Mouse (Mus musculus) retina, postnatal 7 days (tissue): ENCODE data around the gene Erg.

Experiments used
- DNase-seq: peaks from one replicate; pipeline ENCODE4 v3.0.0-alpha.2; 2012; ENCODE audit warnings: low read depth, low spot score

Erg gene

GRCm38 (mm10) chr16:95390787-95391186 is 195.6 kb downstream of the Erg start:
- DNase-seq: no peak

GRCm38 (mm10) chr16:95388811-95389529 is 197.4 kb downstream of the Erg start:
- no peak for DNase-seq

- DNase-seq: no peak
Measured at GRCm38 (mm10) chr16:95388292-95388691, 198.1 kb downstream of the Erg start.

DNA sequence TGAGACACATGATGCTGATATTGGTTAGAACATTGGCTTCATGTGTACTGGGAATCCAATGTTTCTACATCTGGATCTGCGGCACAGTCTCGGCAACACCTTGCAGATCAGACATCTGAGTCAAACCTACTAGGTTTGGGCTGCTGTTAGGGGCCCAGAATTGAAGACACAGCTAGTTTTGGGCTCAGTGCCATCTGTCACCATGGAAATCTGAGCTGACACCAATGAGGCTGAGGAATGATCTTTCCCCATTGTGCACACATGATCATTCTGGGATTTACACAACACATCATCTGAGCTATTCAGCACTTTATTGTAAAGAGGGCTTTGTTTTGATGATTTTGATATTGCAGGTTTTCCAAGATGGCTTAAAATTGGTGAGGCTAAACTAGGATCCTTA is 199.4 kb downstream of the Erg start:
- DNase-seq: no peak

- no peak for DNase-seq
Measured at GRCm38 (mm10) chr16:95385299-95385973, 201.0 kb downstream of the Erg start.

GRCm38 (mm10) chr16:95384590-95385148 is 201.7 kb downstream of the Erg start:
- DNase-seq: no peak

GRCm38 (mm10) chr16:95382251-95382650 is 204.1 kb downstream of the Erg start:
- DNase-seq: no peak

GRCm38 (mm10) chr16:95376834-95377233 is 209.6 kb downstream of the Erg start:
- no peak for DNase-seq

DNA sequence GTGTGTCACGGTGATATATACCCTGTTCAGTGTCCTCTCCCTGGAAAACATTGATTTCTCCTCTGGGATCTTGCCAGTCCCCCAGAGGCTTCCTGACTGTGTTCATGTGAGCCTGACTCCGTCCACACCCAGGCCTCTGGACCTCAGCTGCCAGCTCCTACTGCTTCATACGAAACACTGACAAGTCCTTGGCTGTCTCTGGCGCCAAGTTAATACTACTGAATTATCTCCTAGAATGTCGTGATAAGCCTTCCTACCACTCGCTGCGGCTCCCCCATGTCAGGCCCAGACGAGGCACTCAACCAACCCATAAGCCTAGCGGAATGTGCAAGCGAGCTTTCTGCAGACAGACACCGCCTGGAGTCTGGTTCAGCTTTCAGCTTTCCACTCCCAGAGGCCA is 210.0 kb downstream of the Erg start:
- no peak for DNase-seq

- DNase-seq: no peak
Measured at GRCm38 (mm10) chr16:95374646-95375045, 211.7 kb downstream of the Erg start.

GRCm38 (mm10) chr16:95372960-95373359 is 213.4 kb downstream of the Erg start:
- no peak for DNase-seq

DNA sequence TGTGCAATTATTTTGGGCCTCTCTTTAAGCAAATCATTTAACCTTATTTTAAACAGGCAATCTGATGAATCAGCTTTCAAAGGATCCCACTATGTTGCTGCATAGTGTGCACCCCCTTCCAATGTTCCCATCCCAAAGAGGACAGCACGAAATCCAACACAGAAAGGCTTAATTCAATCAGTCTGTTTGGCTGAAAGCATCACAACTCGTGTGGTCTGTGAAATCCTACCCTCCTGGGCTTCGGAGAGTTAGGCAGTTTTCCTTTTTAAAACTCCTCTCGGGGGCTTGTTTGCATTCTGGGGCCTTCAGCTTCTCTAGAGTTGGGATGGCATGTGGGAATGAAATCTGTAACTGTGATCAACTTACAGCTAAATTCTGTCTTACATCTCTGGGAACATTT is 214.7 kb downstream of the Erg start:
- no peak for DNase-seq

DNA sequence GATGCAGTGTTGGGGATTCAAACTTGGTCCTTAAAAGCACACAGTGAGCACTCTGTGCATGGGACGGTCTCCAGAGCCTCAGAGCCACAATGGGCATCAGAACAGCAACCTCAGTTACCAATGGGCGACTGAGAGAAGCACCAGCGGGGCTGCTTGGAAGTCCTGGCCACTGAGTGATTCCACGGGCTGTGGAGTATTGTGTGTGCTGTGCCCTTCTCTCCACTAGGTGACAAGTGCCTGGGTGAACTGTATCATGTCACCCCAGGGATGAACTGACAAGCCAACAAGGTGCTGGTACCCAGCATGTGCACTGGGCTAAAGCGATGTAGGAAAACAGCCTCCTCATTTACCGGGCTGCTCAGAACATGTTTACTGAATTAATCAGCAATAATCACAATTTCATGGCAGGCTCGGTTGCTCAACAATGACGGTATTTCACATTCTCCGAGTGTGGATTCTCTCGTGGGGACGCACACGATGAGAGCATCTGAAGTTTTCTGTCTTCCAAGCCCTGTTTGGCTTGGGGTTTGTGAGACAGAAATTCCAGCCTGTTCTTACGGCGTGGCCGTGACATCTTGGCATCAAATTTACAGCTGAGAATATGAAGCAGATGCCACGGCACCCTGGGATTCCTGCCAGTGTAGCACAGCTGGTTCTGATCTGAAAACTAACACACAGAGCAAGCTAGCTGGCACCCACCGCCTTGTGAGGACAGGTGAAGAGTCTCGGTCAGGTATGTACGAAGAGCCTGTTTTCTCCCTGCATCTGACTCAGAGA is 219.2 kb downstream of the Erg start:
- DNase-seq: no peak

DNA sequence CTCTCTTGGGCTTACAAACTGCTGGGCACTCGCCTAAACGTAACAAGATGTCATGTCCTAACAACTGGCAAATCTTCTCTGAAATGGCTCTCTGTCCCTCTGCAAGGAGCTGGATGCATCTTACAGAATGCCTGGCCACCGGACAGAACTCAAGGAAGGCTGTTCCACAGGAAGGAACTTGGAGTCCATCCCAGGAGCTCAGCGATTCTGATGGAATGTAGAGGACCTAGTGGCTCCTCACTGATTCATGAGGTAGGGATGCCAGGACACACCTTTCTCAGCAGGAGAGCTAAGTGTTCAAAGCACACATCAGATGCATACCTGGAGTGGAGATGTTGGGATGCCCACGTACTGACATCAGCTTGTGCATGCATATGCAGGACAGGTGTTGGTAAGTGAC is 221.2 kb downstream of the Erg start:
- DNase-seq: no peak

DNA sequence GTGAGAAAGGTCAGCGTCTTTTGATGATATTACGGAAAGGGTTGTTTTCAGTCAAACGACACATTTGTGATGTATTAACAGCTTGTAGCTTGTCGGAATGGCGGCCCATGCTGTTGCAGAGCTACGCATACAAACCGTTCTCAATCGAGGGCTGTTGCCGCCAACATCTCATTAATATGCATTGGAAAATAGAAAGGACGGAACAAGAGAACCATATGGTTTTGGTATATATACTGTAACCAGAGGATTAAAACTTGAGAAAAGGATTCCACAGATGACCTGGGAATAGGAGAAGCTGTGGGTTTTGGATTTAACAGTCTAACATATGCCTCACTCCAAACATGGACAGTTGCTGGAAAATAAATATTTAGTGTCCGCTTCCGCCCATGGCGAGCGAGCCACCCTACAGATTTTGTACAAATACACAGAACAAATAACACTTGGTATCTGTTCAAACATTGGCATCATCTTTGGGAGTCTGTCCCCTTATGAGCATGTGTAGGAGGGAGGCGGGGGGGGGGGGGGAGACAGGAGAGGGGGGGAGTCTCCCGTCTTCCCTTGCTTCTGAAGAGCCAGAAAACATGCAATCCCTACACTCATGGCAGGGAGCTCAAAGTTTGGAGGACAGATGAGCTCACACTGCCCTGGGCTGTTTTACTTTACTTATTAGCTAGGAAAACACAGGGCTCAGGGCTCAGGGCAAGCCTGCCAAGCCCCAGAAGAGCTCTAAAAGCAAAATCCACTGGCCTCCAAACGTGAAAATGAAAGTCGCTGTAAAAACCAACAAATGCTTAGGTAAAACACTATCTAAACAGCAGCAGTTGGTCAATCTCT is 222.5 kb downstream of the Erg start:
- no peak for DNase-seq

DNA sequence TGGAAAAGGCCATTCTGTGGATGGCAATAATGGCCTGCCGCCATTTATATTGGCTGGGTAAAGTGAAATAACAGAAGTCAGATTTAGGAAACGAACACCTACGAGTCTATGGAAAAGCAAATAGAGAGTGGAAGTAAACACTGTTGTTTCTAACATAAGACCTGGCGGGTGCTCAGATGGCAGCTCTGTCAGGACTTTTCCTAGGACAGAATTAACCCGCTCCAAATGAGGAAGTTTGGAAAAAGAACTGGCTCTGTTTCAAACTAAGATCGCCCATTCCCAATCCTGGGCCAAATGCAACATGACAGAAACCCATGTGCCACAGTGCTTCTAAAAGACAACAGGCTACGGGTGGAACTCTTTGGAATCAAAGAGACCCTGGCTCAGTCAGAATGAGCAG is 224.4 kb downstream of the Erg start:
- no peak for DNase-seq

DNA sequence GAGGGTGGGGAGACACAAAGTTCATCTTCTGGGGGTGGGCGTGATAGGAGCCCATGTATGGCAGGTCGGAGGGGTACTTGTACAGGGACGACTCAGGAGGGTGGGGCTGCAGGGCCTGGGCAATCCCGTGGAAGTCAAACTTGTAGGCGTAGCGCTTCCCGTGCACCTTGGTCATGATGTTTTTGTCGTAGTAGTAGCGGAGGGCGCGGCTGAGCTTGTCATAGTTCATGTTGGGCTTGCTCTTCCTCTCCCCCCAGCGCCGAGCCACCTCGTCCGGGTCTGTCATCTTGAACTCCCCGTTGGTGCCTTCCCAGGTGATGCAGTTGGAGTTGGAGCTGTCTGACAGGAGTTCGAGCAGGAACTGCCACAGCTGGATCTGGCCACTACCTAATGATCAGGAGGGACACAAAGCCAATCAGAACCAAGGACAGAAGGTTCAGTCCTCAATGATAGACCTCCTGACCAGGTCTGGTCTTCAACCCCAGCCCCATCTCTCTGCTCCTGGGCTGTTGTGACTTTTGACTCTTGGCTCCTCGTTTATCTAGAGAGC is 225.4 kb downstream of the Erg start:
- no peak for DNase-seq

DNA sequence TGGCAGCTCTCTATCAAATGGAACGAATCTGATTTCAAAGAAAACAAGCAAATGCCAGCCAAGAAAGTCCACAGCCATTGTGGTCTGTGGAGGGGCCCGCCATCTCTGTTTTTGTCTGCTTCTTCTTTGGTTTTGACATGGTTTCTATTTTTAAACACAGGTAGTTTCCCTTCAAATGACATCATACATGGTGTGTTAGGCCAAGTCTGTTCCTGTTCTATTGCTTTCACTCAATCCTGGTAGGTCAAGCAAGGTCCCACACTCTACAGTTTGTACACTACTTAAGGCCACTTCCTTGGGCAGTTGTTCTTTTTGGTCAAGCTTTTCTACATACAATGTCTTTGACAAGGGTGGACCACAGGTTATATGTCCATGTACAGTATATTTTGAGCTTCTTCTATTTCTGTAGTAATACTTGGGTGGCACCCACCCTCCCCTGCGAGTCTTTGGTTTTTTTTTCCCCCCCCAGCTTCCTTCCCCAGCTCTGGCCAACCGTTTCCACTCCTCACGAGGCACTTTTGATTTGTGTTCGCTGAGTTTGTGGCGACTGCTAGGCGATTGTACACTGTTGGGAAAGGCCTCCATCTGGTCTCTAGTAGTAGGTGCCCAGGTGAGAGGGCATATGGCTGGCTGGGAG is 226.1 kb downstream of the Erg start:
- no peak for DNase-seq

DNA sequence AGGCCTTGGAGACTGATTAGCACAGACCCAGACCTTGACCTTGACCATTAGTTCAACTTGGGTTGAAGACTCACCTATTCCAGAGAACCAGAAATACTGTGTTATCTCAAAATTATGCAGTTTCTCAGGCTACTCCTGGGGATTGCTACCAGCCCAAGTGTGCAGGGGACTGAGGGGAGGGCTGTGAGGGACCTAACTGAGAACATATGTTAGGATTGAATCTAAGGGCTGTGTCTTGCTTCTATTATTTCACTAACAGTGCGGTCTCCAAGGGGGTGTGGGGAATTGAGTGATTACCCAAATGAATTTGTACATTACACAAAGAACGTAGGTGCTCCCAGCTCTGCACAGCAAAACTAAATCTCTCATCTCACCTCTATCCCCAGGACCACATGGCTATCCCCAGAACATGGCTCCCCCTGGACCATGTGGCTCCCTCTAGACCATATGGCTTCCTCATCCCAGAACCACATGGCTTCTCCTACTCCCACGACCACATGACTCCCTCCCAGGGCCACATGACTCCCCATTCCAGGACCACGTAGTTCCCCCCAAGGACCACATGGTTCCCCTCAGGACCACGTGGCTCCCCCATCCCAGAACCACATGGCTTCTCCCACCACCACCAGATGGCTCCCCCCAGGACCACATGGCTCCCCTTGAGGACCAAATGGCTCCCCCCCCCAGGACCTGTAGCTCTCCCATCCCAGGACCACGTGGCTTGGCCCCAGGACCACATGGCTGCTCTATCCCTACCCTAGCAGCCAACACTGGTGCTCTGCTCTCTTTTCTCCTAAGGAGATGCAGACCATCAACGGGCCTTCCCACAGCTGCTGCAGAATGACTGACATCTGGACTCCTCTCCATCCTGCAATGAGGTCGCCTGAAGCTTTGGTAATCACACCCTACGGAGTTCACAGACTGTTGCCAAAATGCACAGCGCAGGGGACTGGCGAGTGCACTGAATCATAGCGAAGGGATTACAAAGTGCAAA is 229.1 kb downstream of the Erg start:
- DNase-seq: no peak
